Mouse (Mus musculus): ENCODE results near the gene Pced1a.

DNA sequence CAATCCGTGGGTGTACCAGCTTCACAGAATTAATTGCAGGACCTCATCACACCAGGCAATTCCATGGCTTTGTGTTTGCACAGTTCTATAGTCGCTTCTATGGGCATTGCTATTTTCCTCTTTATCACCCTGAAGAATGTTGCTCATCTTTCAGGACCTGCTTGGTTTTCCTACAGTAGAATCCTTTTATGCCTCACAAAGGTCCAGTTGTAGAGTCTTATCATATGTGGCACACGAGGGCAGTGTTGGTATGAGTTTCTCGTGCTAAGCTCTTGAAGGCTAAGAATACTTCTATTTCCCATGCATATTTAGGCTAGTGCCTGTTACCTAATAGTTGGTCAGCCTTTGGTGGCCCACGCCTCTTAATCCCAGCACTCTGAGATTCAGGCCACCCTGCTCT is 611 bp upstream of the Pced1a start:
- TF ChIP-seq CTCF (IDR thresholded peaks at IDR 0.05; ENCODE audit: borderline replicate concordance, extremely low read depth, insufficient read depth, insufficient read length) (no peak), POLR2A (IDR thresholded peaks at IDR 0.05; ENCODE audit: borderline replicate concordance, extremely low read depth, insufficient read depth, insufficient read length, poor library complexity, severe bottlenecking) (no peak)
